Mouse (Mus musculus) embryo, embryonic 11 days (tissue): ENCODE data around the gene Ddx39.

Experiments used
- DNase-seq: peaks from one replicate; pipeline ENCODE4 v3.0.0-alpha.2; 2015

Ddx39 gene

GRCm38 (mm10) chr8:83715031-83715690 is at the start of gene Ddx39:
Gene Ddx39 (plus strand): TSS chr8:83715177.
- peak; percentile 98 for DNase-seq

- DNase-seq, result no peak
Observed at GRCm38 (mm10) chr8:83665969-83666865, 48.8 kb upstream of the Ddx39 start, which contains the start of gene Ptger1. Gene Ptger1 (plus strand): TSS chr8:83666678.

DNA sequence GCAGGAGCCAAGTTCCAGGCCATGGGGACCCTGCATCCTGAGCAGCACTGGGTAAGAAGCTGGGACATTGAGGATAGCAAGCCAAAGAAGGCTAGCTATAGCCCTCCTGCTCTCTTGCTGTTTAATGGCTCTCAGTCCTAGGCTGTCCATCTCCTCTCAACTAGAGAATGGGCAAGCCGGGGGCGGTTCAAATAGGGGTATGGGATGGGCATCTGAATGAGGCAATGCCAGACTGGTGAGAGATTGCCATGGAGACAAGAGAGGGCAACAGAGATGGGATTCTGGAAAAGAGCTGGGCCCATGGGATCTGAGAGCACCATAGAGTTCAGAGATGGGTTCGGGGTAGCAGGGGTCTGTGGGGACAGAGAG is 48.1 kb upstream of the Ddx39 start:
- no peak for DNase-seq

DNA sequence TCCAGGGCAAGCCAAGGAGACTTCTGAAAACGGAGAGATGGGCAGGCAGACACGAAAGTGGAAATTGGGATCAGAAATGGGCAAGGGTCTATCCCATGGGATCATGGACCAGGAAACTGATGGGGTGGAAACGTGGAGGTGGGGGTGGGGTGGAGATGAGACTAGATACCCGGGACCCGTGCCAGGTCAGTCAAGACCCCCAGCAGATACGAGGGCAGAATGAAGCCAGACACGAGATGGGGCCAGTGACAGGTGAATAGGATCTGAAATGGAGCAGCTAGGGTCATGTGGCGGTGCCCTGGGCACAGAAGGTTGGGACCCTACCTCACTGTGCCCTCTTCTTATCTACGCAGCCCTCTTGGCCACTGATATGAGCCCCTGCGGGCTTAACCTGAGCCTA is 47.5 kb upstream of the Ddx39 start:
- no peak for DNase-seq

DNA sequence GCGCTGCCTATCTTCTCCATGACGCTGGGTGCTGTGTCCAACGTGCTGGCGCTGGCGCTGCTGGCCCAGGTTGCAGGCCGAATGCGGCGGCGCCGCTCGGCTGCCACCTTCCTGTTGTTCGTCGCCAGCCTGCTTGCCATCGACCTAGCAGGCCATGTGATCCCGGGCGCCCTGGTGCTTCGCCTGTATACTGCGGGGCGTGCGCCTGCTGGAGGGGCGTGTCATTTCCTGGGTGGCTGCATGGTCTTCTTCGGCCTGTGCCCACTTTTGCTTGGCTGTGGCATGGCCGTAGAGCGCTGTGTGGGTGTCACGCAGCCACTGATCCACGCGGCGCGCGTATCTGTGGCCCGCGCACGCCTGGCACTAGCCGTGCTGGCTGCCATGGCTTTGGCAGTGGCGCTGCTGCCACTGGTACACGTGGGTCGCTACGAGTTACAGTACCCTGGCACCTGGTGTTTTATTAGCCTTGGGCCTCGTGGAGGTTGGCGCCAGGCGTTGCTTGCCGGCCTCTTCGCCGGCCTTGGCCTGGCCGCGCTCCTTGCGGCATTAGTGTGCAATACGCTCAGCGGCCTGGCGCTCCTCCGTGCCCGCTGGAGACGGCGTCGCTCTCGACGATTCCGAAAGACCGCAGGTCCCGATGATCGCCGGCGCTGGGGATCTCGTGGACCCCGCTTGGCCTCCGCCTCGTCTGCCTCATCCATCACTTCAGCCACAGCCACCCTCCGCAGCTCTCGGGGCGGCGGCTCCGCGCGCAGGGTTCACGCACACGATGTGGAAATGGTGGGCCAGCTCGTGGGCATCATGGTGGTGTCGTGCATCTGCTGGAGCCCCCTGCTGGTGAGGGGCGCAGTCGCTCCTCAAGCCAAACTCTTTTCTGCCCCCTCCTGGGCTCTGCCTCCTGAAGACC is 46.7 kb upstream of the Ddx39 start:
- DNase-seq, result peak; percentile 90

DNA sequence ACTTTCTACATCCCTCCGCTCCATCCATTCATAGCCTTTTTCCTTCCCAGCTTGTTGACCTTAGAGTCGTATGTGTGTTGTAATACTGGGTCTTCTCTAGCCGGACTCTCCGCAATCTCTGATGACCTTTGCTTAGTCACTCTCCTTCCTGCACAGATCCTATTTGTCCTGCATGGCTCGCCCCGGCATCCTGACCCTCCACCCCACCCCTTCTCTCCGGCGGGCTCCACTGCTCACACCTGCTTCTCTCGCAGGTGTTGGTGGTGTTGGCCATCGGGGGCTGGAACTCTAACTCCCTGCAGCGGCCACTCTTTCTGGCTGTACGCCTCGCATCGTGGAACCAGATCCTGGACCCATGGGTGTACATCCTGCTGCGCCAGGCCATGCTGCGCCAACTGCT is 46.0 kb upstream of the Ddx39 start:
- DNase-seq, result no peak

- DNase-seq, result no peak
Observed at GRCm38 (mm10) chr8:83672936-83673335, 42.0 kb upstream of the Ddx39 start.

GRCm38 (mm10) chr8:83674497-83674896 is 40.5 kb upstream of the Ddx39 start:
- DNase-seq, result no peak

- DNase-seq, result no peak
Observed at GRCm38 (mm10) chr8:83679866-83680265, 35.1 kb upstream of the Ddx39 start.

GRCm38 (mm10) chr8:83680603-83681002 is 34.4 kb upstream of the Ddx39 start:
- no peak for DNase-seq

DNA sequence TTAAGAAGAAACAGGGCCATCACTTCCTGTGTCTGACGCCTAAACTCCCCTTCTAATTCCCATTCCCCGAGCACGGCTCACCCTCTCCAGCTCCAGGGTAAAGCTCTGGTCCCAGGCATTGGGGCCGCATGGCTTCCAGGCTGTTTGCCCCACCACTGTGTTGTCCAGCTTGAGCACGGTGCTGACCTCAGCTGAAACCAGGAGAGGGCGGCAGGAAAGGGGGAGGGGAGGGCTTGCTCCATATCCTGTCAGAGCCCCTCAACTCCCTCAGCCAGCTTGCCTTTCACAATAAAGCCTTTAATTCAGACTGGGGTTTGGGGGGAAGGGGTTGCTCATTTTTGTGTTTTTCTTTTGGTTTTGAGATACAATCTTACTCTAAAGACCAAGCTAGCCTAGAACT is 33.9 kb upstream of the Ddx39 start:
- DNase-seq, result peak; percentile 64

DNA sequence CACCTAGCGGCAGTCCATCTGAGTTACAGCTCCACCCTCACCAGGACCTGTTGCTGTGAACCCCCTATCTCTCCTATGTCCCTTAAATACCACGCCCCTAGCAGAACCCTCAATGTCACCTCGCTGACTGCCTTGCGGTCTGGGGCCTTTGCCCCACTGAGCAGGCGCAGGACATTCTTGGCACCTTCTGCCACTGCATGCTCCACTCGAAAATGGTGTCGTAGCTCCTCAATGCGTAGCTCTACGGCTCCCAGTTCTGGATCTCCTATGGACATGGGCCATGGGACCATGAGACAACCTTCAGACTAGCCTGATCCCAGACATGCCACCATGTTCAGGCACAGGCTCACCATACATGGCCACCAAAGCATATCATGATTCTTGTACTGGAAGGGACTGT is 30.5 kb upstream of the Ddx39 start:
- DNase-seq, result no peak

GRCm38 (mm10) chr8:83689264-83689663 is 25.7 kb upstream of the Ddx39 start:
- DNase-seq, result no peak

DNA sequence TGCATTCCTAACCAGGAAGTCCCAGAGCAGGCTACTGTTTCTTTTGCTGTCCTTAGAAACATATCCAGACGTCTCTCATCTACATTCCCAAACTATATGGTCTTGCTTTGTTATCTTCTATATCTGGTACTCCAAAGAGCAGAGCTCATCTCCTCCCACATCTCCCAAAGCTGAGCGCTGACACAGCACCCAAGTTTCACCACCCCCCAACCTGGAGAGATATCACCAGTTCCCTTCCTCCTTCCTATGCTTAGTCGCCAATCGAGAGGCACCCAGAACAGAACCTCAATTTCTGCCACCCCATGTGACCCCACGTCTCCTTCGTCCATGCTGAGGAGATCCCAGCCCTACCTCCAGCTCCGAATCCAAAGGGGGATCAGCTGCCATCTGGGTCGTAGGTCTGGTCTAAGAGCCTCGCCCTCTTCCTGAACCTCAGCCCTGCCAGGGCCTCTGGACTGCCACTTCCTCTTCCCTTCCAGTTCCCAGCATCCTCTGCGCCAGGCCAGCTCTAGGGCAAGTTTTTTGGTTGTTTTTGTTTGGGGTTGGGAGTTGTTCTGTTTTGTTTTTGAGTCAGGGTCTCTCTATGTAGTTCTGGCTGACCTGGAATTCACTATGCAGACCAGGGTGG is 21.3 kb upstream of the Ddx39 start:
- DNase-seq, result no peak

DNA sequence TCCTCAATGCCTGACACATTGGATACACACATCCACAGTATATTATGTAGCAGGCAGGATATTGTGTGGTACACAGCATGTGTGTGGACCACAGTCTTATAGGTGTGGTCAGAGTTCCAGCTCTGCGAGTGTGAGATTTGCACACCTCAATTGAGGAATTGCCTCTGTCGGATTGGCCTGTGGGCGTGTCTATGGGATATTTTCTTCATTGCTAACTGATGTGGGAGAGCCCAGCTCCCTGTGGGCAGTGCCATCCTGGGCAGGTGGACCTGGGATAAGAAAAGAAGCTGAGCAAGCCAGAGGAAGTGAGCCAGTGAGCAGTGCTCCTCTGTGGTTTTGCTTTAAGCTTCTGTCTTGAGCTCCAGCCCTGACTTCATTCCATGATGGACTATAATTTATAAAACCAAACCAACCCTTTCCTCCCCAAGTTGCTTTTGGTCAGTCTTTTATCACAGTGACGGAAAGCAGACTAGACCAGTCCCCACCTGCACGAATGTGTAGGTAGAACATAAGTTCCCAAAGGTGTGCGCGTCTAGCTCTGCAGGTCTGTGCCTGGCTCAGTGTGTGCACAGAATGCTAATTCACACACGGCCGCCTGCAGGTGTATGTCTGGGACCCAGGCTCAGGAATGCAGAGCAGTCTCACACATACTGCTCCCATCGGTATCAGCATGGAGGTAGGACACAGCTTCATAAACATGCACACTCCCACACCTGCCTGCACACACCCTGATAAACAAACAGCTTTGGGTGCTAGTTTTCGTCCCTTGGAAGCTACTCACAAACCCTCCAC is 20.4 kb upstream of the Ddx39 start:
- DNase-seq, result no peak

DNA sequence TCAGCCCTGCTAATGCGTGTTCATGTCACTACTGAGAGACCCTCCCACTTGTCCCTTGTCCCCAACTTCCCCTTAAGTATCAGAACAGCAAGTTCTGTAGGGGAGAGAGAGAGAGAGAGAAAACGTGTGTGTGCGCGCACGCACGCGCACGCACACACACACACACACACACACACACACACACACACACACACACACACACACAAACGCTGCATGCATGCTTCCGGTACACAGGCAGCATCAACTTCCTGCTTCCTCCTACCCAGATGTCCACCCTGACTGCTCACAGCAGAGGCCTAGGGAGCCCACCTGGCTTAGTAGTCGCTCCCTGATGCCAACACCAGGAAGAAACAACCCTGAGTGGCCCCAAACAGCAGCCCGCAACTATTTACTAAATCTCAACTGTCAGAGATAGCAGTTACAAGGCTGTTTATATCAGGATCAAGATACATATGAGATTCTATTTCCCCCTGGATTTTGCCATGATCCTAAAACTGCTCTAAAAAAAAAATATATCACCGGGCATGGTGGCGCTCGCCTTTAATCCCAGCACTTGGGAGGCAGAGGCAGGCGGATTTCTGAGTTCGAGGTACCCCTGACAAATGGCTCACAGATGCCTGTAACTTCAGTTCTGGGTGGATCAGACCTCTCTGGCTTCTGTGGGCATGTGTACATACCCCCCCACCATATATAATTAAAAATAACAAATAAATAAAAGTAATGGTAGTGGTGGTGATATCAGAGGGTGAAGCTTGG is 19.4 kb upstream of the Ddx39 start:
- DNase-seq, result no peak

- DNase-seq, result no peak
Observed at GRCm38 (mm10) chr8:83697374-83698220, 17.4 kb upstream of the Ddx39 start.

DNA sequence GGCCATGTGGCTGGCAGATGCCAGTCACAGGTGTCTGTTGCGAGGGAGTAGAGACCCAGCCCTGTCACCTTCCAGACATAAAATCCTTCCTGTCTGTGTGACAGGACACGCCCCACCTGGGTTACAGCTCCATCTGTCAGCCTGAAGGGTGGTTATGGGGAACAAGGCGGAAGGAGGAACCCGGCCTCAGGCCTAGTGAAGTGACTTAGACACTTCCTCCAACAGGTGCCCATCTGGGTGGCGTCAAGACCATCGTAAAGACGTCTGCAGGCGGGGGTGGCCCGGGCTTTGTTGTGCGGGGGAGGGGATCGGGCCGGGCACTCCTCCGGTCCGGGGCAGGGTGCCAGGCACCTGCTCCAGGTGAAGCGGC is 16.7 kb upstream of the Ddx39 start:
- DNase-seq, result peak; percentile 31

- peak; percentile 91 for DNase-seq
Observed at GRCm38 (mm10) chr8:83698661-83699453, 16.1 kb upstream of the Ddx39 start, which contains the start of gene Pkn1. Gene Pkn1 (minus strand): TSS chr8:83699179.
